Mouse (Mus musculus) hindbrain, embryonic 14.5 days (tissue): ENCODE measurements at regions not wholly inside any gene's neighbourhood (a gene's known extent, or its start where the extent isn't known, plus 50 kb on each side); places are given as distances from the start of the nearest gene placed in this dataset.

Experiments used
- ATAC-seq: fragments of 200-750 bp; cut with Nextera tagmentation; 2 replicates; pipeline ENCODE4 v1.8.0; 2017; ENCODE audit warnings: moderate number of reproducible peaks, mild to moderate bottlenecking, moderate TSS enrichment, moderate library complexity; ENCODE audit not compliant: low FRiP score
- DNase-seq: peaks from one replicate; pipeline ENCODE4 v3.0.0-alpha.2; 2015; ENCODE audit warnings: low spot score
- H3K27ac ChIP-seq: fragments of 300-500 bp; sonication (generic); 2 replicates; pipeline ENCODE4 v1.5.1; 2014; ENCODE audit warnings: mild to moderate bottlenecking, moderate library complexity
- H3K27me3 ChIP-seq: fragments of 300-500 bp; sonication (generic); 2 replicates; pipeline ENCODE4 v1.6.1; 2014; ENCODE audit warnings: mild to moderate bottlenecking, low read length, mixed read lengths; ENCODE audit not compliant: control insufficient read depth, insufficient read depth
- H3K36me3 ChIP-seq: fragments of 300-500 bp; sonication (generic); replicated peaks from 2 replicates; pipeline ENCODE4 v1.6.1; 2014; ENCODE audit not compliant: control insufficient read depth, insufficient read depth
- H3K4me1 ChIP-seq: fragments of 300-500 bp; sonication (generic); replicated peaks from 2 replicates; pipeline ENCODE4 v1.6.1; 2014; ENCODE audit warnings: antibody characterized with exemption, low read length, mixed read lengths; ENCODE audit not compliant: control insufficient read depth, insufficient read depth
- H3K4me2 ChIP-seq: fragments of 300-500 bp; sonication (generic); replicated peaks from 2 replicates; pipeline ENCODE4 v1.6.1; 2014; ENCODE audit warnings: mild to moderate bottlenecking, moderate library complexity
- H3K4me3 ChIP-seq: fragments of 300-500 bp; sonication (generic); replicated peaks from 2 replicates; pipeline ENCODE4 v1.5.1; 2014; ENCODE audit warnings: mild to moderate bottlenecking, low read length
- H3K9ac ChIP-seq: fragments of 300-500 bp; sonication (generic); 2 replicates; pipeline ENCODE4 v1.6.1; 2014
- H3K9me3 ChIP-seq: fragments of 300-500 bp; sonication (generic); 2 replicates; pipeline ENCODE4 v1.6.1; 2016; ENCODE audit warnings: low read length; ENCODE audit not compliant: control insufficient read depth
- WGBS: fragments of 180-500 bp; shearing (Covaris S2); extraction: QIAGEN DNeasy Blood & Tissue Kit; methylation state at CpG from one replicate; pipeline ENCODE4 v1.1.7; 2014; 5-methylcytosine and 5-hydroxymethylcytosine counted together

DNA sequence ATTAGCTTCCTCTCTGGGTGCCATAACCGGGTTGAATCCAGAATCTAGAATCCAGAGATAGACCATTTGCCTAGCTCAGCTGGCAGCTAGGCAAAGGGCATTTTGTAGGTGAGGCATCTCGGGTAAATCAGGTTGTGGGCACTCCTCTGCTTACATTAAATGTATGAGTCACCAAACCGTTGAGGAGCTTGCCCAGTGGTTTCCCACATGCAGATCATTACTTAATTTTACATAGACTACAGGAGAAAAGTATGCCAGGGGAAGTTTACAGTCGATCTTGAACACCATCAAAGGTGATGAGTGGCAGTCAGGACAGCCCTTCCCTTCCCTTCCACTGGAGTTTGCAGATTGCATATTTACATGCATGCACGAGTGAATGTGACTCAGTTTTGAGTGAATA lies 128.5 kb upstream of the Peli2 start:
- WGBS = 86% methylated on average over 5 of the region's 5 CpGs
- ATAC-seq (no peak), DNase-seq (no peak)
- Histone ChIP-seq H3K27me3 (no peaks in the 10 kb centered on the region), H3K36me3 (no peaks in the 10 kb centered on the region), H3K27ac (no peak overlapping the region), H3K4me2 (no peak overlapping the region), H3K9ac (no peak overlapping the region), H3K9me3 (no peaks in the 10 kb centered on the region), H3K4me1 (peaks cover 14% of the 10 kb centered on the region; the same call in 1 of the 2 replicates), H3K4me3 (no peak overlapping the region)

DNA sequence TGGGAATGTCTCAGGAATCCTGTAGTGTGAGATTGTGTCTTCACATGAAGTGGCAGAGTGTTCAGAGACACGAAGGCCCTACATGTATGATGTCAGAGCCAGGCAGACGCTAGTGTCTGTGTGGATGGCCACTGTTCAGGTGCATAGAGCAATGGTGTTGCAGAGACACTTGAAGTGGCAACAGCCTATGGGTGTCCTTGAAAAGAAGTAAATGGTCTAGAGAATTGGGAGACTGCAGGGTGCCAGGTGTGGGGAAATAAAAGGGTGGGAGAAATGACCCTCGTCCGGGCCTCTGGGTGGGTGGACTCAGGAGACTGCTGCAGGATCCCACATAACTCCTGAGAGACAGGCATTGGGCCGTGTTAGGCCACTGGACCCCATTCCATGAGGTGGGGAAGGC lies 127.8 kb upstream of the Peli2 start:
- 88% methylated on average over 5 of the region's 5 CpGs for WGBS
- no peak overlapping the region for H3K4me2 ChIP-seq
- H3K4me3 ChIP-seq = no peak overlapping the region
- no peaks in the 10 kb centered on the region for H3K27me3 ChIP-seq
- DNase-seq (no peak), ATAC-seq (no peak)
- H3K4me1 ChIP-seq = peaks cover 9% of the 10 kb centered on the region; the same call in 1 of the 2 replicates
- no peak overlapping the region for H3K27ac ChIP-seq
- no peaks in the 10 kb centered on the region for H3K36me3 ChIP-seq
- no peak overlapping the region for H3K9ac ChIP-seq
- H3K9me3 ChIP-seq = no peaks in the 10 kb centered on the region

DNA sequence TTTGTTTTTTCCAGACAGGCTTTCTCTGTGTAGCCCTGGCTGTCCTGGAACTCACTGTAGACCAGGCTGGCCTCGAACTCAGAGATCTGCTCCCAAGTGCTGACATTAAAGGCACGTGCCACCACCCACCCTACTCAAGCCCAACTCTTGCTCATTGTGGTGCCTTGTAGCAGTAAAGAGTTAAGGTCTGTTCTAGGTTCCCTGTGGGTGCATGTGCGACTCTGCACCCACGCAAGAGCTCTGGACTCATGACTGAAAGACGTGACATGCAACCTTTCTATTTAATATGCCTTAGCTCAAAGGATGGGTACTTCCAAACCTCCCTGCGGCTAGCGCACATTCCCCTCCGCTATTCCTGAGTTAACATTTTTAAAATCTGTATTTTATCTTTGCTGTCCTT lies 121.7 kb upstream of the Peli2 start:
- H3K4me2 ChIP-seq = no peak overlapping the region
- no peak for DNase-seq
- no peak overlapping the region for H3K27ac ChIP-seq
- no peaks in the 10 kb centered on the region for H3K4me1 ChIP-seq
- 93% methylated on average over 8 of the region's 8 CpGs for WGBS
- H3K36me3 ChIP-seq = no peaks in the 10 kb centered on the region
- H3K27me3 ChIP-seq = no peaks in the 10 kb centered on the region
- no peak for ATAC-seq
- H3K9me3 ChIP-seq = no peaks in the 10 kb centered on the region
- H3K4me3 ChIP-seq = no peak overlapping the region
- H3K9ac ChIP-seq = no peak overlapping the region

DNA sequence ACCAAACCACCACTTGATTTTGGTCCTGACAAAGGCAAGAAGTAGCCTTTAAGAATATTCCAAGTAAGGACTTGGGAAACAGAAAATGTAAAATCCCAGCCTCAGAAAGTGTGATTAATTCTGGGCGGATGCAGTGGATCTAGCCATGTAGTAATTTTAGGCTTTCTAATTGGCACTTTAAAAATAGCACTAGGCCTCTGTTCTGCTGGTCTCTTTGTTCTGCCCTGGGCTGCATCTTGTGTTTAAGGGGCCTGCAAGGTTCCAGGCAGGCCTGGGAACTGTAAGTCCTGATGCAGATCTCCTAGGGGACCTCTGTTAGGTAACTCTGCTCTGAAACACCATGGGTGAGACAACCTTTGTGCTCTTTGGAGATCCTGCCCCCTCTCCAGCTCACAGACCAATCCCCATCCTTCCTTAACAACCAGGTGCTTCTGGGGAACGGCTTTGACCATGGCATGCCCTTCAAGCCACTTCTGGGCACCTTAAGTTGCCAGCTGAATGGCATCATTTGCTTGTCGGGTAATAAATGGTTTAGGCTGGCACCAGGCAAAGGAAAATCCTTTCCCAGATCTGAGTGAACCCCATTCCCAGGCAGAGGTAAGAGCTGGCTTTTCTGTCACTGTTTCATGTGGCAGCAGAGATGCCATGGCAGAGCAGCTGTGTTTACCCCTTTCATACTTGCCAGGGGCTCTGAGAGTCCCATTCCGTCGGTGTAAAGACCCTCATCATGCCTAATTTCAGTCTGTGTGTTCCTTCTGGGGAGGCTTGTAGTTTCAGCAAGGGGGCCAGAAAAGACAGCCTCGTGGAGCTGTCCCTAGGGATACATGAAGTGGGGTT lies 115.3 kb upstream of the Peli2 start:
- 82% methylated on average over 6 of the region's 6 CpGs for WGBS
- Histone ChIP-seq H3K9me3 (no peaks in the 10 kb centered on the region), H3K4me2 (no peak overlapping the region), H3K4me3 (no peak overlapping the region), H3K27ac (no peak overlapping the region), H3K9ac (no peak overlapping the region), H3K36me3 (no peaks in the 10 kb centered on the region), H3K4me1 (no peaks in the 10 kb centered on the region), H3K27me3 (no peaks in the 10 kb centered on the region)
- ATAC-seq (no peak), DNase-seq (no peak)

DNA sequence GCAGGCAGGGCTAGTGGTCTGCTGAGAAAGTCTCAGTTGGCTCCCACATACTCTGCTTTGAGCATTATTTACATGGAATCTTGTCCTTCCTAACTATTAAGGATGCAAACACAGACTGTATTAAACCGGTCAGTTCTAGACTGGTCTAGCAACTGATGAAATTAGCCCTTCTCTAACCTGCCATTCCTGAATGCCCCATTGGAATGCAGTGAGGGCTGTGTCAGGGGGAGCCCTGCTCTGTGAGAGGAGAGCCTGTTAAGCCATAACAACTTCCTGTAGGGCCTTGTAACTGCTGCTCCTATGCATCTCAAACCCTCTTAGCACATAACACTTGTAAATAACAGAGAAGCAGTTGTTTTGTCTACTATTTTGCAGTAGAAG lies 114.7 kb upstream of the Peli2 start:
- ATAC-seq (no peak), DNase-seq (no peak)
- Histone ChIP-seq H3K4me3 (no peak overlapping the region), H3K4me1 (no peaks in the 10 kb centered on the region), H3K4me2 (no peak overlapping the region), H3K27ac (no peak overlapping the region), H3K36me3 (no peaks in the 10 kb centered on the region), H3K27me3 (no peaks in the 10 kb centered on the region), H3K9ac (no peak overlapping the region), H3K9me3 (no peaks in the 10 kb centered on the region)
- WGBS = 93% methylated on average over 1 of the region's 1 CpGs

DNA sequence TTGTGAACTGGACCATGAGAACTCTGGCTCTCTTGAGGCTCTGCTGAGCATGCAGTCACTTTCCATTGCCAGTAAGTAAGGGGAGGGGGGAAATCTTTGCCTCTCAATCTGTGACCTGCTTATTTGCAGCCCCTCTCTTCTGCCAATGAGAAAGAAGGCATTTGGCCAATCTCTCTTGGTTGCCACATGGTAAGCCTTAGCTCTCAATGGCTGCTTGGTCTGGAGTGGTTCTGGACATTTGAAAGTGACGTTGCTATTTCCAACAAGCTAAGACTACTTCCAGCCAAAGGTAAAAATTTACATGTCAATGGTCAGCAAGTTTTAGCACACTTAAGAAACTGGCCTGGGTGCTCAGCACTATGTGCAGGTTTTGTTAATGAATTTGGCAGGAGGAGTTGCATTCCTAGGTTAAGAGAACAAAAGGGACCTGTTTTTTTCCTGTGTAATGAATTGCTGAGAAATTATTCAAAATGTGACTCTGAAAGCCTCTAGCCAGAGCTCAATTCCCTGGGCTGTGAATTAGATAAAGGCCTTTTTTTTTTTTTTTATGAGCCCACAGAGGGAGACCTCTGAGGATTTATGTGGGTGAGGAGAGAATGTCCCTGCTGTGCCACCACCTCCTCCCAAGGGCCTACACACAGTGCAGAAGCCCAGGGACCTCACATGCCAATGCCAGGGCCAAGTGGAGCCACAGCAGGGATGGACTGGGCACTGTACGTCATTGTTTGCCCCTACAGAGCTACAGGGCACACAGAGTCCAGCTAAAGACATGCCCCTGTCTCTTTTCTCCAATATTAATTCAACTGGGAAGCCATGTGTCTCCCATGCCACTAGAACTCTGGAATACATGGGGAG lies 108.0 kb upstream of the Peli2 start:
- H3K9ac ChIP-seq = no peak overlapping the region

DNA sequence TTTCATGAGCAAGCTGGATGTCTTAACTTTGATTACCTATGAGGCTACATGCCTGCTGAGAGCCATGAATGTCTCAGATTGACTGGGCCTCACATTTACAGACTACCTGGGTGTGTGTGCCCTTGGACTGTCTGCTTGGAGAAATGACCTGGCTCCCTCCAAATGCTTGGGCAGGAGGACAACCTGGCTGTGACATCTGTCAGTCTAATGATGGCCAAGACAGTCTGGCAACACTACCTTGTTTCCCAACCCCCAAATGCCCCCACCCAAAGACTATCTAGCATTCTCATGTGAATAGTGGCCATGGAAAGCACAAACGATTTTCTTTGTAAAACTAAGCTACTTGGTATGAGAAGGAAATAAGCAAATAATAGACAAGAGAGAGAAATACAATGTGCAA lies 107.2 kb upstream of the Peli2 start:
- H3K4me3 ChIP-seq = no peak overlapping the region
- WGBS = 85% methylated on average over 1 of the region's 1 CpGs
- H3K36me3 ChIP-seq = no peaks in the 10 kb centered on the region
- no peak for DNase-seq
- no peaks in the 10 kb centered on the region for H3K4me1 ChIP-seq
- H3K4me2 ChIP-seq = no peak overlapping the region
- H3K9me3 ChIP-seq = no peaks in the 10 kb centered on the region
- ATAC-seq = no peak
- H3K27ac ChIP-seq = no peak overlapping the region; the same call in 1 of the 2 replicates
- H3K27me3 ChIP-seq = no peaks in the 10 kb centered on the region
- H3K9ac ChIP-seq = no peak overlapping the region

More for the DNA sequence above, 108.0 kb upstream of the Peli2 start:
- peak; percentile 29 for DNase-seq
- WGBS = 42% methylated on average over 2 of the region's 2 CpGs
- Histone ChIP-seq H3K36me3 (no peaks in the 10 kb centered on the region), H3K4me2 (no peak overlapping the region), H3K27me3 (no peaks in the 10 kb centered on the region), H3K4me3 (no peak overlapping the region), H3K4me1 (no peaks in the 10 kb centered on the region), H3K27ac (no peak overlapping the region; the same call in 1 of the 2 replicates), H3K9me3 (no peaks in the 10 kb centered on the region)
- peak; percentile 70; the same call in 1 of the 2 replicates for ATAC-seq

DNA sequence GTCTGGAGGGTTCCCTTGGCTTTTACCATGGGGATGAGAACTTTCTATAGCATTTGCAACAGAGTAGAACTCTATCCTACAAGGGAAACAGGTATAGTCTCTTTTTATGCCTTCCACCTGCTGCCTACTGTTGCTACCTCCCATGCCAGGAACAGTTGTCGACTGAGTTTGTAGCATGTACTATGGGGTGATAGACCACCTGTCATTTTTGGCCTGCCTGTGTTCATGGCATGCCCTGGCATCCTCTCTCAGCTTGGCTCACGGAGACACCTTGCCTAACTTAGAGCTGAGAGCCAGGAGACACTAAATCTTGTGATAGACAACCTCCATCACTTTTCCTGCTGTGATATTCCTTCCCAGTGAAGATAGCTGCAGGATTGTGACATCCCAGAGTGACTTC lies 105.8 kb upstream of the Peli2 start:
- H3K4me1 ChIP-seq = no peaks in the 10 kb centered on the region
- 85% methylated on average over 2 of the region's 2 CpGs for WGBS
- no peak overlapping the region for H3K27ac ChIP-seq
- no peak overlapping the region for H3K4me2 ChIP-seq
- no peaks in the 10 kb centered on the region for H3K9me3 ChIP-seq
- H3K36me3 ChIP-seq = no peaks in the 10 kb centered on the region
- no peak for DNase-seq
- no peak overlapping the region for H3K9ac ChIP-seq
- no peak for ATAC-seq
- no peaks in the 10 kb centered on the region for H3K27me3 ChIP-seq
- no peak overlapping the region for H3K4me3 ChIP-seq

DNA sequence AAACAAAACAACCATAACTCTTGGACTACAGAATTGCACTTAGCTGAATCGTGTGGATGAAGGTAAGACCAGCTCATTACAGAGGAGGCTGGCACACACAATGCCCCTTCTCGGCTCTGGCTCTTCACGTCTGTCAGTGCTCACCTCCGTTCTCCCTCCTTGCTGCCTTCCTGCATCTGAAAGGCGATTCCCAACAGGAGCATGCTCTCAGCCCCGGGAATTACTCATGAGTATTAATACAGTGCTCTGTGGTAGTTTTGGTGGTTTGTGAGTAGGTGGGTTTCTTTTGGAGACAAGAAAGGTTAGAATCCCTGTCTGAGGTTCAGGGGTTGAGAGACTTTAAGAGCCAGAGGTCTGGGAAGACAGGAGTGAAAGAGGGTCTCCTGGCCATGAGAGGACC lies 102.7 kb upstream of the Peli2 start:
- no peak overlapping the region for H3K4me3 ChIP-seq

More for the DNA sequence above, 102.7 kb upstream of the Peli2 start:
- Histone ChIP-seq H3K27me3 (no peaks in the 10 kb centered on the region), H3K4me2 (no peak overlapping the region), H3K9me3 (no peaks in the 10 kb centered on the region), H3K4me1 (no peaks in the 10 kb centered on the region), H3K9ac (no peak overlapping the region), H3K27ac (no peak overlapping the region), H3K36me3 (no peaks in the 10 kb centered on the region)
- ATAC-seq (no peak), DNase-seq (no peak)
- 87% methylated on average over 6 of the region's 6 CpGs for WGBS
